In genomic region chr10:13468025-13468529, GRCm38 (mm10) we compare ENCODE assay signal across 8 mouse cellular contexts. TPM values are rescaled to one million over a fixed set of nuclear protein-coding genes. Genes with fewer than 3 reads are reported as not detected.
DNase-seq lines count a peak whose midpoint lies in the region; ATAC-seq and TF ChIP-seq lines count a peak whose summit lies in the region.
"Not testable (repeated sequence)": the region's sequence is repeated elsewhere in the genome, so short reads cannot be mapped to it uniquely, and the experiment has no call there.
"Had no signal": no experiment of that assay in that cellular context is flagged by ENCODE, and none has a peak within 500 bp of the region (broad histone marks: within the 10 kb centered on the region; RNA-seq: fewer than 3 reads in every experiment).

No protein-coding gene starts in this region.

- WGBS in kidney, embryonic 15.5 days, result 72% methylated on average over 6 of the region's 6 CpGs
- 78% methylated on average over 6 of the region's 6 CpGs for WGBS in stomach, embryonic 15.5 days
- 78% methylated on average over 6 of the region's 6 CpGs for WGBS in stomach, postnatal 0 days

- H3K4me2 ChIP-seq in kidney, embryonic 15.5 days; stomach, embryonic 15.5 days; stomach, postnatal 0 days (replicated peaks; ENCODE audit: low read depth): not testable (repeated sequence)

- H3K9ac ChIP-seq in kidney, embryonic 15.5 days; stomach, embryonic 15.5 days; stomach, postnatal 0 days (ENCODE audit: low read length): not testable (repeated sequence)

- H3K27ac ChIP-seq in kidney, embryonic 15.5 days, result not testable (repeated sequence)
- peak overlapping the region; percentile 58; the same call in 1 of the 2 replicates for H3K27ac ChIP-seq in stomach, embryonic 15.5 days
- peak overlapping the region; percentile 81; the same call in 1 of the 2 replicates for H3K27ac ChIP-seq in stomach, postnatal 0 days (replicated peaks)

- H3K9me3 ChIP-seq in kidney, embryonic 15.5 days (replicated peaks); stomach, embryonic 15.5 days; stomach, postnatal 0 days (ENCODE audit: control insufficient read depth, low read length): not testable (repeated sequence)

- H3K4me1 ChIP-seq in kidney, embryonic 15.5 days; stomach, embryonic 15.5 days; stomach, postnatal 0 days (replicated peaks; ENCODE audit: control insufficient read depth, insufficient read depth): not testable (repeated sequence)

- 0 out of 2 replicates have a peak, but pooled peaks have one; percentile 31 for ATAC-seq in common myeloid progenitor, adult 5-6 weeks (replicated peaks; ENCODE audit: low read depth, poor library complexity, severe bottlenecking)
- peak; percentile 71; the same call in 1 of the 2 replicates for ATAC-seq in kidney, embryonic 15.5 days (replicated peaks; ENCODE audit: low FRiP score)
- peak; percentile 37; the same call in 1 of the 2 replicates for ATAC-seq in megakaryocyte, adult 5-6 weeks (ENCODE audit: poor library complexity, severe bottlenecking)
- ATAC-seq in stomach, embryonic 15.5 days (ENCODE audit: insufficient read depth, low FRiP score, low read depth); stomach, postnatal 0 days (ENCODE audit: low FRiP score, low TSS enrichment): not testable (repeated sequence)

- peak; percentile 74 for DNase-seq in heart, adult 11 months
- DNase-seq in heart, postnatal 10 days, result peak; percentile 17 to 30
- DNase-seq in stomach, postnatal 0 days (ENCODE audit: low spot score), result not testable (repeated sequence)

- TF ChIP-seq CTCF in stomach, postnatal 0 days (IDR thresholded peaks at IDR 0.05; ENCODE audit: low read depth), result not testable (repeated sequence)

- not testable (repeated sequence) for H3K36me3 ChIP-seq in kidney, embryonic 15.5 days; stomach, embryonic 15.5 days; stomach, postnatal 0 days (ENCODE audit: control insufficient read depth, insufficient read depth, low read length)

- TF ChIP-seq EP300 in stomach, postnatal 0 days (optimal IDR thresholded peaks at IDR 0.05), result not testable (repeated sequence)

- intact Hi-C loops in heart, postnatal 10 days (cut with DNase I), result not testable (repeated sequence)

- H3K4me3 ChIP-seq in kidney, embryonic 15.5 days (replicated peaks); stomach, embryonic 15.5 days (replicated peaks); stomach, postnatal 0 days (ENCODE audit: low read depth, low read length): not testable (repeated sequence)

- H3K27me3 ChIP-seq in kidney, embryonic 15.5 days, result peaks cover 14% of the 10 kb centered on the region; the same call in 1 of the 2 replicates
- not testable (repeated sequence) for H3K27me3 ChIP-seq in stomach, embryonic 15.5 days (replicated peaks); stomach, postnatal 0 days (ENCODE audit: control insufficient read depth, insufficient read depth, low read length)

RNA-seq across cellular contexts. Expression of gene Phactr2, which starts 6.1 kb away (rescaled TPM):
- total RNA-seq in common myeloid progenitor, adult 5-6 weeks (2017), result 25.9 and 27.6 TPM in 2 replicates
- 10 to 100 TPM; 57.3 to 63.5 TPM for total RNA-seq in heart, postnatal 10 days (2021)
- polyA plus RNA-seq in kidney, embryonic 15.5 days (2015; fragmentation: Nextera tagmentation; extraction: Ambion mirVana), result 28.1 and 30.6 TPM in 2 replicates
- total RNA-seq in megakaryocyte, adult 5-6 weeks (2015), result 31.2 and 40.1 TPM in 2 replicates
- total RNA-seq in megakaryocyte, adult 5-6 weeks (2017), result 30.1 and 40.2 TPM in 2 replicates
- polyA plus RNA-seq in stomach, embryonic 15.5 days (2015; fragmentation: Nextera tagmentation; extraction: Ambion mirVana), result 29.4 and 31.1 TPM in 2 replicates
- 16.8 and 19.6 TPM in 2 replicates for polyA plus RNA-seq in stomach, postnatal 0 days (2015; fragmentation: Nextera tagmentation; extraction: Ambion mirVana)
- polyA plus RNA-seq: G1E had no signal

RNA-seq across cellular contexts. Expression of gene Fuca2, which starts 31.3 kb away (rescaled TPM):
- 46.3 and 56.7 TPM in 2 replicates for total RNA-seq in common myeloid progenitor, adult 5-6 weeks (2017)
- 100 to 1,000 TPM; 308 to 362 TPM for total RNA-seq in heart, postnatal 10 days (2021)
- 81.9 and 89.7 TPM in 2 replicates for polyA plus RNA-seq in kidney, embryonic 15.5 days (2015; fragmentation: Nextera tagmentation; extraction: Ambion mirVana)
- 181 and 184 TPM in 2 replicates for total RNA-seq in megakaryocyte, adult 5-6 weeks (2015)
- 95.8 and 116 TPM in 2 replicates for total RNA-seq in megakaryocyte, adult 5-6 weeks (2017)
- 75.7 and 84.7 TPM in 2 replicates for polyA plus RNA-seq in stomach, embryonic 15.5 days (2015; fragmentation: Nextera tagmentation; extraction: Ambion mirVana)
- 97.3 and 100 TPM in 2 replicates for polyA plus RNA-seq in stomach, postnatal 0 days (2015; fragmentation: Nextera tagmentation; extraction: Ambion mirVana)
- polyA plus RNA-seq: G1E had no signal
